Mouse (Mus musculus): Measurements from ENCODE around the gene Hpf1.

The Hpf1 gene

GRCm38 (mm10) chr8:60900147-60900546 is 9.9 kb downstream of the Hpf1 start:
- no peak for DNase-seq

DNA sequence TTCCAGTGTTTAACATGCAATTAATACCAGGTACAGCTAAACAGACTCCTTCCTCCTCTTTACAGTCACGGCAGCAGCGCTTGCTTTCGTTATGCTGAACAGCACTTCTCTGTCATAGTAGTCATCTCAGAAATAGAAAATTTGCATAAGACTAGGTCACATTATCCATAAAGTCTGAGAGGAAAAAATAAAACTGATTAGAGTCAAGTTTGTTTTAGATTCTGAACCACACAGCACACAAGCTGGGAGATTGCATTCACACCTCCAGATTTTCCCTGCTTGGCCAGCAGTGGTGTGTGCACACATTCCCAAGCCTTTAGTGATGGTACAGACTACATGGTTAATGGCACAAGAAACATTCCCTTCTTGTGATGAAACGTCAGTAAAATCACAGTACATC is 21.9 kb downstream of the Hpf1 start:
- no peak for DNase-seq

GRCm38 (mm10) chr8:60912554-60912953 is 22.3 kb downstream of the Hpf1 start:
- DNase-seq, result no peak

DNA sequence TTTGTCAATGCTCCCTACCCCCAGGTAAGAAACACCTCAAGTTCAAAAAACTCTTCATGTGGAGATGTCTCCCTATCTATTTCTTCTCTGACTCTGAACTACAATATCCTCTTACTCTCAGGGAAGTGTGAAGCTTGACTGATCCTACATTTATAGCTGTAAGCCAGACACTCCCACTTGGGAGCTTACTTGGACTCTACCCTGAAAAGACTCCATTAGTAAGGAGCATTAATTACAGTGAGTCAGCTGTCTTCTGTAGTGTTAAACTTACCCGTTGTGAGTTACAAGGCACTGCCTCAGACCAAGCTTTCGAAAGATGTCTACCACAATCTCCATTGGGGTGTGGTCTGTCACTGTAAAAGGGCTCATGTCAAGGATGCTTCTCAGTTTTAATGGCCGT is 28.9 kb downstream of the Hpf1 start:
- DNase-seq, result no peak

DNA sequence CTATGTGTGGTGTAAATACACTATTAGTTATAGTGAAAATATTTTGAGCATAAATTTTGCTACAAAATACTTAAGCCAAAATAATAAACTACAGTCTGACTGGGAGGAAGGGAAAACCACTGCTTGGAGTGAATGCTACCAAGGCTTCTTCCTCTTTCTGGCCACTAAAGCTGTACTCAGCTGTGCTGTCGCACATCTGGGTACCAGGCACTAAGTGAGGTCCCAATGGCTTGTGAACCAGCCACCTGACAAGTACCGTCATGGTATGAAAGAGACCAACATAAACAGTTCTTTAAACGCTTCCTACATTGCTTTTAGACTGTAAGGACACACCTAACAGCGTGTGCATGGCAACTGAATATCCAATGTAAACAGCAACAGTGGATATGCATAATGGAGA is 30.0 kb downstream of the Hpf1 start:
- no peak for DNase-seq

DNA sequence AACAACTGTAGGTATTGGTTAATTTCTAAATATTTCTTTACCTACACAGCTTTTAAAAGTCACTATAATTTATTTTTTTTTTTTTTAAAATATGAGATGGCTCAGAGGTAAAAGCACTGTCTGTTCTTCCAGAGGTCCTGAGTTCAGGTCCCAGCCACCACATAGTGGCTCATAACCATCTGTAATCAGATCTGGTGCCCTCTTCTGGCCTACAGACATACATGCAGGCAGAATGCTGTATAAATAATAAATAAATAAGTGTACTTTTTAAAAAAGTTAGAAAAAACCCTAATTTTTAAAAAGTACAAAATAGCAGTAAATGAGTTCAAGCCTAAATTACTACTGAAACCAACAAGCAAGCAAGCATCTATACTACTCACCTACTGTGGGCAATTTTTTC is 43.4 kb downstream of the Hpf1 start:
- no peak for DNase-seq

DNA sequence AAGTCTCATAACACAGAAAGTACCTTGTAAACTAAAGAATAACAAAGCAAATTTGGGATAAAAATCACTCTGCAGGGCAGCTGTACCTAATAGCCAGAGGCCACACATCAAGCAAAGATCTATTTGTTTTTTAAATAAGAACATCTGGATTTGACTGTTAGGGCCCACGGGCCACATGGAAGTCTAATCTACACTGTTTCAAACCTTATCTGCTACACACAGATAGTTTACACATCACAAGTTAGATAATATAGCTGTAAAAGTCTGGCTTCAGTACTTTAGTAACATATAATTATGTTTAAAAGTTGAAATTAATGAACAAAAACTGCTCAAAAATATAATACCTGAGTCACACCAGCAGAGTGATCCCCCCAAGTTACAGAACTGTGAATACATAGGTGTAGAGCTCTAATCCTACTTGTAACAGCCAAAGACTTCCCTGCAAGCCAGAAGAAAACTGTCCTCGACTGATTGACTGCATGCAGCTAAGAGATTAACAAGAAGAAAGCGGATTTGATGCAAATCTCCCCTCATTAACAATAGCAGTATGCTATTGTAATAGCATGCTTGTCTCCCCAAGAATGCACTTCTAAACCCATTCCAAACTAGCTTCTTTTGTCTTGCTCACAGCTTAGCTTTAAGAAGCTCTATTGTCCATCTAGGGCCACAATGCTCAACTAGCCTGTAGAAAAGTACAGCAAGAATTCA is 48.7 kb downstream of the Hpf1 start:
- no peak for DNase-seq

GRCm38 (mm10) chr8:60942867-60943266 is 52.6 kb downstream of the Hpf1 start:
- no peak for DNase-seq

- DNase-seq, result no peak
These were observed 57.3 kb downstream of the Hpf1 start for GRCm38 (mm10) chr8:60947503-60947902.

- no peak for DNase-seq
These were observed 59.6 kb downstream of the Hpf1 start for GRCm38 (mm10) chr8:60949859-60950258.

DNA sequence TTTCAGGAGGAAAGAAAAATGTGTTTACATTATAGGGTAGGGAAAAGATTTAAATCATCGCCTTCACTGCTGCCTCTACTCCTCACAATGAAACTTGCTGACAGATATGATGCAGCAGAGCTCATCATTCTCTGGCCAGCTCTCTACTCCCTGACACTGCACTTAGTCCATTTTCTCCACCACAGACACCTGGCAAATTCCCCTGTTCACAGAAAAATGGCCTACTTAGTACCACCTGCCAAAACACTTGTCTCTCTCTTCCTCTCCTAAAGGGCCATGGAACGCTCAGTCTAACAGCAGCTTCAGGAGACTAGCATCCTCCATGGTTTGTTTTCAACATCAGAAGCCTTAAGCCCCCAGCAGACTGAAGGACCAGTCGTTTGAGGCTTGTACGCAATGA is 61.1 kb downstream of the Hpf1 start:
- DNase-seq, result no peak

DNA sequence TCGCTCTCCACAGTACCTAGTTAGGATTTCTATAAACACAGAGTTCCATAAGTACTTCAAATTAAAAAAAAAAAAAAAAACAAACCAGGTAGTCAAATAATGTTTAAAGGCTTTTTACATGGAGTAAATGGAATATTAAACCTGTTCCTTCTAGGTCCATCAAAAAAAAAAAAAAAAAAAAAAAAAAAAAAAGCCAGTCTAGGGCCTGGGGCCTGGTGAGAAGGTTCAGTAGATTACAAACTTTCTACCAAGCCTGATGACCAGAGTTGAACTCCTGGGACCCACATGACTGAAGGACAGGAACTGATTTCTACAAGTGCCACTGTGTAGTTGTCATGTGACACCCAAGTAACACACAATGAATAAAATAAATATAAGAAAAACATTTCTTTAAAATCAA is 61.5 kb downstream of the Hpf1 start:
- DNase-seq, result no peak

DNA sequence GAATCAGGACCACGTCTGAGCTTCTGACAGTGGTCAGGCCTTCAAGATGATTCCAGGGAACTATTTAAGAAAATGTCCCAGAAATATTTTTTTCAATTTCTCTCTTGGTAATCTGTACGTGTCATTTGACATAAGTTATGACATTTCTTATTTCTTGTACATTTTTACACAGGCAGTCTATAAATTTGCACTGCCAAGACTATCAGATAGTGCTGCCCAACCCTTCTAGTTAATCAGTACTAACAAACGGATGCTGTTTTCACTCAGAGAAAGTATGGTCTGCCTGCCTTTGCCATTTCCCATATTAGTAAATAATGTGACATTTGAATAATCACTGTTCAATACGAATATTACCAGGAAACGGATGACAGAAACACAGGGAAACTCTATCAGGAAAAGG is 62.6 kb downstream of the Hpf1 start:
- DNase-seq, result no peak

- peak; percentile 87 for DNase-seq
These were observed 64.2 kb downstream of the Hpf1 start for GRCm38 (mm10) chr8:60954281-60955014.

DNA sequence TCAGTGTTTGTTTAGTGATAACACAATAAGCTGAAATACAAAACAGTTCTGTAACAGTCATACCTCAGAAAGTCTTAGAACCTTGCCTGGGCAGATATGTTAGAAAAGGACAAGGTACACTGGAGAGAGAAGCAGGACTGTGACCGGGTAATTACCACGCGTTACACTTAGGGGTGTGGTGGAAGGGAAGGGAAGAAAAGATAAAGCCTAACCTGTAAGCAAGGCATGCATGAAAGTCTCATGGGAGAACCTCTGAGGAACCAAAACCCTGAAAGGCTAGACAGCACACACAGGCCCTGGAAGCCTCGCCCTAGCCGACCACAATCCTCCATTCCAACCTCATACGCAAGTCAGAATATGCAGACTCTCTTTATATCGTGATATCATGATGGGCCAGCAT is 66.6 kb downstream of the Hpf1 start:
- no peak for DNase-seq
